Mouse (Mus musculus): ENCODE data around the gene Enoph1. TPM values are rescaled to one million over a fixed set of nuclear protein-coding genes. Genes with fewer than 3 reads are reported as not detected.

Enoph1 gene
- total and polyA plus RNA-seq, 3 experiments = 50.4 to 67.3 (median 52.4) TPM

GRCm38 (mm10) chr5:100005431-100005830, 34.4 kb upstream of the Enoph1 start:
- Histone ChIP-seq H3K9ac (ENCODE audit: insufficient read depth, low read depth) (no peak overlapping the region), H3K4me2 (ENCODE audit: insufficient read depth, low read depth, poor library complexity, severe bottlenecking) (no peak overlapping the region), H3K27ac (ENCODE audit: insufficient read depth, low read depth) (no peak overlapping the region), H3K79me2 (replicated peaks; ENCODE audit: control insufficient read depth, extremely low read depth, insufficient read depth, poor library complexity, severe bottlenecking) (no peaks in the 10 kb centered on the region), H3K27me3 (replicated peaks) (no peaks in the 10 kb centered on the region), H3K9me3 (replicated peaks; ENCODE audit: low read length) (peaks cover 2% of the 10 kb centered on the region), H3K4me1 (ENCODE audit: control insufficient read depth in 1 of 2, insufficient read depth in 2 of 2) (peaks cover 0 to under 1% of the 10 kb centered on the region in 2 experiments; a peak in 1 of 4 replicates), H3K4me3 (replicated peaks in 1 of 3; ENCODE audit: low read depth in 2 of 3, low read length in 2 of 3, poor library complexity in 1 of 3) (no peak overlapping the region), H3K36me3 (replicated peaks in 1 of 2; ENCODE audit: control insufficient read depth in 1 of 2, insufficient read depth in 1 of 2, low read length in 1 of 2) (no peaks in the 10 kb centered on the region)
- no peak for DNase-seq (ENCODE audit: extremely low read depth)
- dilution Hi-C loops (cut with MboI; ENCODE audit: extremely low pct_ligation_motif_present, extremely low pct_unique_long_range_greater_than_20kb, low sequenced_read_pairs) (no loop called here), in situ Hi-C loops (cut with MboI; ENCODE audit: low pct_ligation_motif_present, low pct_unique_long_range_greater_than_20kb, low sequenced_read_pairs) (no loop called here)
- TF ChIP-seq JUN (IDR thresholded peaks at IDR 0.05; ENCODE audit: insufficient read depth, low read depth, low read length) = no peak
- no peak for TF ChIP-seq USF2 (conservative IDR thresholded peaks at IDR 0.05; ENCODE audit: low read depth, low read length)
- no peak for TF ChIP-seq HCFC1 (IDR thresholded peaks at IDR 0.05; ENCODE audit: low read depth, low read length)
- TF ChIP-seq ELF1 (IDR thresholded peaks at IDR 0.05; ENCODE audit: low read depth, low read length) = no peak
- TF ChIP-seq MAZ (IDR thresholded peaks at IDR 0.05; ENCODE audit: low read depth, low read length) = no peak
- no peak for TF ChIP-seq KAT2A (IDR thresholded peaks at IDR 0.05; ENCODE audit: insufficient replicate concordance, low read length)
- no peak for TF ChIP-seq CTCF (conservative IDR thresholded peaks at IDR 0.05 in 1 of 2, IDR thresholded peaks at IDR 0.05 in 1 of 2; ENCODE audit: low read depth in 2 of 2, low read length in 2 of 2)
- no peak for TF ChIP-seq RCOR1 (conservative IDR thresholded peaks at IDR 0.05; ENCODE audit: low read depth, low read length)
- no peak for TF ChIP-seq UBTF (IDR thresholded peaks at IDR 0.05; ENCODE audit: low read depth, low read length)

- in situ Hi-C loops (cut with MboI; ENCODE audit: low pct_ligation_motif_present, low pct_unique_long_range_greater_than_20kb, low sequenced_read_pairs) (no loop called here), dilution Hi-C loops (cut with MboI; ENCODE audit: extremely low pct_ligation_motif_present, extremely low pct_unique_long_range_greater_than_20kb, low sequenced_read_pairs) (no loop called here)
- Histone ChIP-seq H3K4me3 (replicated peaks in 1 of 3; ENCODE audit: low read depth in 2 of 3, low read length in 2 of 3, poor library complexity in 1 of 3) (no peak overlapping the region), H3K27ac (ENCODE audit: insufficient read depth, low read depth) (no peak overlapping the region), H3K79me2 (replicated peaks; ENCODE audit: control insufficient read depth, extremely low read depth, insufficient read depth, poor library complexity, severe bottlenecking) (no peaks in the 10 kb centered on the region), H3K9me3 (replicated peaks; ENCODE audit: low read length) (peaks cover 2% of the 10 kb centered on the region), H3K4me1 (ENCODE audit: control insufficient read depth in 1 of 2, insufficient read depth in 2 of 2) (no peaks in the 10 kb centered on the region), H3K4me2 (ENCODE audit: insufficient read depth, low read depth, poor library complexity, severe bottlenecking) (no peak overlapping the region), H3K36me3 (replicated peaks in 1 of 2; ENCODE audit: control insufficient read depth in 1 of 2, insufficient read depth in 1 of 2, low read length in 1 of 2) (no peaks in the 10 kb centered on the region), H3K27me3 (replicated peaks) (no peaks in the 10 kb centered on the region), H3K9ac (ENCODE audit: insufficient read depth, low read depth) (no peak overlapping the region)
- TF ChIP-seq RAD21 (IDR thresholded peaks at IDR 0.05; ENCODE audit: low read depth, low read length) (no peak), POLR2AphosphoS2 (IDR thresholded peaks at IDR 0.05; ENCODE audit: low read depth, low read length) (no peak), TCF12 (IDR thresholded peaks at IDR 0.05; ENCODE audit: low read depth, low read length) (no peak), JUN (IDR thresholded peaks at IDR 0.05; ENCODE audit: insufficient read depth, low read depth, low read length) (no peak), ETS1 (conservative IDR thresholded peaks at IDR 0.05; ENCODE audit: low read depth, low read length) (no peak), IRF4 (IDR thresholded peaks at IDR 0.05; ENCODE audit: low read depth, low read length) (no peak), BHLHE40 (IDR thresholded peaks at IDR 0.05; ENCODE audit: low read depth, low read length) (no peak), ZNF384 (IDR thresholded peaks at IDR 0.05; ENCODE audit: low read depth, low read length) (no peak)
- DNase-seq (ENCODE audit: extremely low read depth) = no peak
Measured at GRCm38 (mm10) chr5:100005896-100006295, 33.9 kb upstream of the Enoph1 start.

All from CH12.LX (cell line).